Mouse (Mus musculus): ENCODE measurements at regions not wholly inside any gene's neighbourhood (a gene's known extent, or its start where the extent isn't known, plus 50 kb on each side); places are given as distances from the start of the nearest gene placed in this dataset.

- Histone ChIP-seq H3K27me3 (ENCODE audit: insufficient read depth, low read length) (peaks cover 13% of the 10 kb centered on the region), H3K4me3 (ENCODE audit: low read depth, low read length) (no peak overlapping the region), H3K9me3 (replicated peaks) (no peaks in the 10 kb centered on the region), H3K36me3 (replicated peaks) (no peaks in the 10 kb centered on the region), H3K4me1 (ENCODE audit: insufficient read depth, low read depth, low read length) (no peaks in the 10 kb centered on the region)
- no peak for DNase-seq (ENCODE audit: low spot score)
- TF ChIP-seq CTCF (IDR thresholded peaks at IDR 0.05; ENCODE audit: low read depth, low read length): no peak
- ATAC-seq (ENCODE audit: extremely low read depth, insufficient number of reproducible peaks, low FRiP score, poor library complexity, severe bottlenecking): no peak
Measured at GRCm38 (mm10) chr11:79778522-79778921, 183.7 kb downstream of the Utp6 start.

GRCm38 (mm10) chr11:79777988-79778387 lies 184.2 kb downstream of the Utp6 start:
- no peak for TF ChIP-seq GATA2 (IDR thresholded peaks at IDR 0.05; ENCODE audit: borderline replicate concordance, low read depth, low read length)
- no peak for TF ChIP-seq GATA1 (IDR thresholded peaks at IDR 0.05; ENCODE audit: borderline replicate concordance, low read length)
- TF ChIP-seq POLR2AphosphoS5 (IDR thresholded peaks at IDR 0.05; ENCODE audit: insufficient replicate concordance, low read depth, low read length): no peak
- TF ChIP-seq CTCF (IDR thresholded peaks at IDR 0.05; ENCODE audit: low read depth, low read length): no peak
- no peak for TF ChIP-seq TAL1 (conservative IDR thresholded peaks at IDR 0.05; ENCODE audit: low read depth, low read length)
- H3K27me3 ChIP-seq (ENCODE audit: insufficient read depth, low read length): peaks cover 13% of the 10 kb centered on the region
- DNase-seq (ENCODE audit: low spot score) (no peak), ATAC-seq (ENCODE audit: extremely low read depth, insufficient number of reproducible peaks, low FRiP score, poor library complexity, severe bottlenecking) (no peak)
- H3K36me3 ChIP-seq (replicated peaks): no peaks in the 10 kb centered on the region
- H3K4me1 ChIP-seq (ENCODE audit: insufficient read depth, low read depth, low read length): no peaks in the 10 kb centered on the region
- H3K4me3 ChIP-seq (ENCODE audit: low read depth, low read length): no peak overlapping the region
- H3K9me3 ChIP-seq (replicated peaks): no peaks in the 10 kb centered on the region

- Histone ChIP-seq H3K4me1 (ENCODE audit: insufficient read depth, low read depth, low read length) (no peaks in the 10 kb centered on the region), H3K4me3 (ENCODE audit: low read depth, low read length) (no peak overlapping the region), H3K9me3 (replicated peaks) (no peaks in the 10 kb centered on the region), H3K36me3 (replicated peaks) (no peaks in the 10 kb centered on the region), H3K27me3 (ENCODE audit: insufficient read depth, low read length) (peaks cover 20% of the 10 kb centered on the region)
- no peak for TF ChIP-seq TAL1 (conservative IDR thresholded peaks at IDR 0.05; ENCODE audit: low read depth, low read length)
- DNase-seq (ENCODE audit: low spot score): no peak
- no peak for ATAC-seq (ENCODE audit: extremely low read depth, insufficient number of reproducible peaks, low FRiP score, poor library complexity, severe bottlenecking)
Measured at GRCm38 (mm10) chr11:79776577-79776976, 185.6 kb downstream of the Rab11fip4 start.

- DNase-seq (ENCODE audit: low spot score) (no peak), ATAC-seq (ENCODE audit: extremely low read depth, insufficient number of reproducible peaks, low FRiP score, poor library complexity, severe bottlenecking) (no peak)
- Histone ChIP-seq H3K4me3 (ENCODE audit: low read depth, low read length) (no peak overlapping the region), H3K36me3 (replicated peaks) (no peaks in the 10 kb centered on the region), H3K9me3 (replicated peaks) (no peaks in the 10 kb centered on the region), H3K27me3 (ENCODE audit: insufficient read depth, low read length) (peaks cover 34% of the 10 kb centered on the region), H3K4me1 (ENCODE audit: insufficient read depth, low read depth, low read length) (no peaks in the 10 kb centered on the region)
- TF ChIP-seq GATA1 (IDR thresholded peaks at IDR 0.05; ENCODE audit: borderline replicate concordance, low read length): no peak
- TF ChIP-seq TAL1 (conservative IDR thresholded peaks at IDR 0.05; ENCODE audit: low read depth, low read length): no peak
- TF ChIP-seq GATA2 (IDR thresholded peaks at IDR 0.05; ENCODE audit: borderline replicate concordance, low read depth, low read length): no peak
- no peak for TF ChIP-seq POLR2AphosphoS5 (IDR thresholded peaks at IDR 0.05; ENCODE audit: insufficient replicate concordance, low read depth, low read length)
- no peak for TF ChIP-seq CTCF (IDR thresholded peaks at IDR 0.05; ENCODE audit: low read depth, low read length)
Measured at GRCm38 (mm10) chr11:79773755-79774154, 182.7 kb downstream of the Rab11fip4 start.

- H3K9me3 ChIP-seq (replicated peaks): no peaks in the 10 kb centered on the region
- ATAC-seq (ENCODE audit: extremely low read depth, insufficient number of reproducible peaks, low FRiP score, poor library complexity, severe bottlenecking) (no peak), DNase-seq (ENCODE audit: low spot score) (no peak)
- H3K4me1 ChIP-seq (ENCODE audit: insufficient read depth, low read depth, low read length): no peaks in the 10 kb centered on the region
- H3K36me3 ChIP-seq (replicated peaks): no peaks in the 10 kb centered on the region
- TF ChIP-seq GATA1 (IDR thresholded peaks at IDR 0.05; ENCODE audit: borderline replicate concordance, low read length) (no peak), CTCF (IDR thresholded peaks at IDR 0.05; ENCODE audit: low read depth, low read length) (no peak), TAL1 (conservative IDR thresholded peaks at IDR 0.05; ENCODE audit: low read depth, low read length) (no peak)
- peaks cover 30% of the 10 kb centered on the region for H3K27me3 ChIP-seq (ENCODE audit: insufficient read depth, low read length)
- no peak overlapping the region for H3K4me3 ChIP-seq (ENCODE audit: low read depth, low read length)
Measured at GRCm38 (mm10) chr11:79771431-79771830, 180.4 kb downstream of the Rab11fip4 start.

DNA sequence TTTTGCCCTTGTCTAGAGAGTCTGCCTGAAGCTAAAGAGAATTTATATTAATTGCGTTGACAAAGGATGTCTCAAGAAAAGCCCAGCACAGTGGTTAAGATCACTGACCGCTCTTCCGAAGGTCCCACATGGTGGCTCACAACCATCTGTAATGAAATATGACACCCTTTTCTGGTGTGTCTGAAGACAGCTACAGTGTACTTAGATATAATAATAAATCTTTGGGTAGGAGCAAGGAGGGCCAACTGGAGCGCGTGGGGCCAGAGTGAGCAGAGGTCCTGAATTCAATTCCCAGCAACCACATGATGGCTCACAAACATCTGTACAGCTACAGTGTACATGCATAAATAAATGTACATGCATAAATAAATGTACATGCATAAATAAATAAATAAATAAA lies 176.1 kb downstream of the Rab11fip4 start:
- H3K9me3 ChIP-seq (replicated peaks): no peaks in the 10 kb centered on the region
- H3K36me3 ChIP-seq (replicated peaks): no peaks in the 10 kb centered on the region
- no peaks in the 10 kb centered on the region for H3K4me1 ChIP-seq (ENCODE audit: insufficient read depth, low read depth, low read length)
- no peak for TF ChIP-seq GATA1 (IDR thresholded peaks at IDR 0.05; ENCODE audit: borderline replicate concordance, low read length)
- TF ChIP-seq TAL1 (conservative IDR thresholded peaks at IDR 0.05; ENCODE audit: low read depth, low read length): no peak
- TF ChIP-seq POLR2AphosphoS5 (IDR thresholded peaks at IDR 0.05; ENCODE audit: insufficient replicate concordance, low read depth, low read length): no peak
- no peak for TF ChIP-seq CTCF (IDR thresholded peaks at IDR 0.05; ENCODE audit: low read depth, low read length)
- no peak for TF ChIP-seq GATA2 (IDR thresholded peaks at IDR 0.05; ENCODE audit: borderline replicate concordance, low read depth, low read length)
- DNase-seq (ENCODE audit: low spot score) (no peak), ATAC-seq (ENCODE audit: extremely low read depth, insufficient number of reproducible peaks, low FRiP score, poor library complexity, severe bottlenecking) (no peak)
- H3K27me3 ChIP-seq (ENCODE audit: insufficient read depth, low read length): peaks cover 26% of the 10 kb centered on the region
- no peak overlapping the region for H3K4me3 ChIP-seq (ENCODE audit: low read depth, low read length)

DNA sequence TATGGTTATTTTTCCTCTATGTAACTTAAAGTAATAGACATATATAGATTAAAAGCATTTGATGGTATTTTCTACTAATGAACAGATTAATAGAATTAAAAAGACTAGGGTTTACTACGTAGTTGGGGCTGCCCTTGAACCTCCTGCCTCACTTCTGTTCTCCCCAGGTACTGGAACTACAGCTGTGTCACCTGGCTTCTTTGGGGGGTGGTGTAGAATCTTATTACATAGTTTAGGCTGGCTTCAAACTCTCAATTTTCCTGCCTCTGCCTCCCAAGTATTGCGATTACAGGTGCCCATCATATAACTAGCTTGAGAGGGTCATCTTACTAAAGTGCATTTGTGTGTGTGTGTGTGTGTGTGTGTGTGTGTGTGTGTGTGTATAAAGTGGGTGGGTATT lies 175.0 kb downstream of the Rab11fip4 start:
- no peak for ATAC-seq (ENCODE audit: extremely low read depth, insufficient number of reproducible peaks, low FRiP score, poor library complexity, severe bottlenecking)

More for the DNA sequence above, 175.0 kb downstream of the Rab11fip4 start:
- no peak for DNase-seq (ENCODE audit: low spot score)
- Histone ChIP-seq H3K9me3 (replicated peaks) (no peaks in the 10 kb centered on the region), H3K36me3 (replicated peaks) (no peaks in the 10 kb centered on the region), H3K4me3 (ENCODE audit: low read depth, low read length) (no peak overlapping the region), H3K27me3 (ENCODE audit: insufficient read depth, low read length) (peaks cover 18% of the 10 kb centered on the region), H3K4me1 (ENCODE audit: insufficient read depth, low read depth, low read length) (no peaks in the 10 kb centered on the region)
- TF ChIP-seq GATA1 (IDR thresholded peaks at IDR 0.05; ENCODE audit: borderline replicate concordance, low read length) (no peak), CTCF (IDR thresholded peaks at IDR 0.05; ENCODE audit: low read depth, low read length) (no peak), GATA2 (IDR thresholded peaks at IDR 0.05; ENCODE audit: borderline replicate concordance, low read depth, low read length) (no peak), TAL1 (conservative IDR thresholded peaks at IDR 0.05; ENCODE audit: low read depth, low read length) (no peak), POLR2AphosphoS5 (IDR thresholded peaks at IDR 0.05; ENCODE audit: insufficient replicate concordance, low read depth, low read length) (no peak)

Data from G1E (cell line).